Mouse (Mus musculus): ENCODE measurements around the gene Gatad2a.

Gene Gatad2a

GRCm38 (mm10) chr8:69895772-69896451 is 100.3 kb downstream of the Gatad2a start:
- TF ChIP-seq POU5F1 (IDR thresholded peaks at IDR 0.05; ENCODE audit: borderline replicate concordance, low read length) (no peak), CTCF (conservative IDR thresholded peaks at IDR 0.05; ENCODE audit: low read length) (no peak), NANOG (IDR thresholded peaks at IDR 0.05; ENCODE audit: borderline replicate concordance, low read length) (no peak)
- Histone ChIP-seq H3K36me3 (ENCODE audit: insufficient read depth, low read length) (peaks cover 79% of the 10 kb centered on the region), H3K4me1 (replicated peaks; ENCODE audit: low read depth, low read length) (peaks cover 93% of the 10 kb centered on the region), H3K4me3 (replicated peaks; ENCODE audit: low read length) (no peak overlapping the region), H3K27me3 (ENCODE audit: insufficient read depth, low read length) (no peaks in the 10 kb centered on the region), H3K9me3 (ENCODE audit: low read length) (no peaks in the 10 kb centered on the region)

- H3K4me1 ChIP-seq (replicated peaks; ENCODE audit: low read depth, low read length), result peaks cover 90% of the 10 kb centered on the region
Observed at GRCm38 (mm10) chr8:69894836-69895332, 101.3 kb downstream of the Gatad2a start.

GRCm38 (mm10) chr8:69893863-69894262 is 102.3 kb downstream of the Gatad2a start:
- H3K36me3 ChIP-seq (ENCODE audit: insufficient read depth, low read length), result peaks cover 66% of the 10 kb centered on the region
- H3K4me3 ChIP-seq (replicated peaks; ENCODE audit: low read length), result no peak overlapping the region
- peaks cover 14% of the 10 kb centered on the region for H3K27me3 ChIP-seq (ENCODE audit: insufficient read depth, low read length)
- H3K4me1 ChIP-seq (replicated peaks; ENCODE audit: low read depth, low read length), result peaks cover 93% of the 10 kb centered on the region
- no peaks in the 10 kb centered on the region for H3K9me3 ChIP-seq (ENCODE audit: low read length)
- TF ChIP-seq POU5F1 (IDR thresholded peaks at IDR 0.05; ENCODE audit: borderline replicate concordance, low read length), result no peak
- TF ChIP-seq CTCF (conservative IDR thresholded peaks at IDR 0.05; ENCODE audit: low read length), result peak; percentile 80
- TF ChIP-seq NANOG (IDR thresholded peaks at IDR 0.05; ENCODE audit: borderline replicate concordance, low read length), result no peak

More at GRCm38 (mm10) chr8:69894836-69895332, 101.3 kb downstream of the Gatad2a start:
- peaks cover 73% of the 10 kb centered on the region for H3K36me3 ChIP-seq (ENCODE audit: insufficient read depth, low read length)
- H3K9me3 ChIP-seq (ENCODE audit: low read length), result no peaks in the 10 kb centered on the region
- H3K27me3 ChIP-seq (ENCODE audit: insufficient read depth, low read length), result peaks cover 4% of the 10 kb centered on the region
- TF ChIP-seq POU5F1 (IDR thresholded peaks at IDR 0.05; ENCODE audit: borderline replicate concordance, low read length), result no peak
- TF ChIP-seq NANOG (IDR thresholded peaks at IDR 0.05; ENCODE audit: borderline replicate concordance, low read length), result no peak
- TF ChIP-seq CTCF (conservative IDR thresholded peaks at IDR 0.05; ENCODE audit: low read length), result no peak
- H3K4me3 ChIP-seq (replicated peaks; ENCODE audit: low read length), result no peak overlapping the region

GRCm38 (mm10) chr8:69890813-69891241 is 105.4 kb downstream of the Gatad2a start:
- TF ChIP-seq NANOG (IDR thresholded peaks at IDR 0.05; ENCODE audit: borderline replicate concordance, low read length), result no peak
- TF ChIP-seq CTCF (conservative IDR thresholded peaks at IDR 0.05; ENCODE audit: low read length), result peak; percentile 44
- TF ChIP-seq POU5F1 (IDR thresholded peaks at IDR 0.05; ENCODE audit: borderline replicate concordance, low read length), result no peak
- Histone ChIP-seq H3K4me3 (replicated peaks; ENCODE audit: low read length) (peak overlapping the region; percentile 49), H3K9me3 (ENCODE audit: low read length) (no peaks in the 10 kb centered on the region), H3K36me3 (ENCODE audit: insufficient read depth, low read length) (peaks cover 38% of the 10 kb centered on the region), H3K27me3 (ENCODE audit: insufficient read depth, low read length) (peaks cover 45% of the 10 kb centered on the region), H3K4me1 (replicated peaks; ENCODE audit: low read depth, low read length) (peaks cover 94% of the 10 kb centered on the region)

- H3K4me3 ChIP-seq (replicated peaks; ENCODE audit: low read length), result peak overlapping the region; percentile 71
- no peak for TF ChIP-seq CTCF (conservative IDR thresholded peaks at IDR 0.05; ENCODE audit: low read length)
- no peak for TF ChIP-seq POU5F1 (IDR thresholded peaks at IDR 0.05; ENCODE audit: borderline replicate concordance, low read length)
- TF ChIP-seq NANOG (IDR thresholded peaks at IDR 0.05; ENCODE audit: borderline replicate concordance, low read length), result no peak
- peaks cover 21% of the 10 kb centered on the region for H3K36me3 ChIP-seq (ENCODE audit: insufficient read depth, low read length)
- peaks cover 92% of the 10 kb centered on the region for H3K4me1 ChIP-seq (replicated peaks; ENCODE audit: low read depth, low read length)
- H3K27me3 ChIP-seq (ENCODE audit: insufficient read depth, low read length), result peaks cover 64% of the 10 kb centered on the region
- no peaks in the 10 kb centered on the region for H3K9me3 ChIP-seq (ENCODE audit: low read length)
Observed at GRCm38 (mm10) chr8:69888902-69889301, 107.3 kb downstream of the Gatad2a start.

GRCm38 (mm10) chr8:69888244-69888866 is 107.8 kb downstream of the Gatad2a start:
- TF ChIP-seq CTCF (conservative IDR thresholded peaks at IDR 0.05; ENCODE audit: low read length), result no peak
- TF ChIP-seq POU5F1 (IDR thresholded peaks at IDR 0.05; ENCODE audit: borderline replicate concordance, low read length), result no peak
- no peak for TF ChIP-seq NANOG (IDR thresholded peaks at IDR 0.05; ENCODE audit: borderline replicate concordance, low read length)
- Histone ChIP-seq H3K9me3 (ENCODE audit: low read length) (no peaks in the 10 kb centered on the region), H3K4me3 (replicated peaks; ENCODE audit: low read length) (peak overlapping the region; percentile 71), H3K36me3 (ENCODE audit: insufficient read depth, low read length) (peaks cover 15% of the 10 kb centered on the region), H3K27me3 (ENCODE audit: insufficient read depth, low read length) (peaks cover 70% of the 10 kb centered on the region), H3K4me1 (replicated peaks; ENCODE audit: low read depth, low read length) (peaks cover 88% of the 10 kb centered on the region)

GRCm38 (mm10) chr8:69887289-69888243 is 108.6 kb downstream of the Gatad2a start, which contains the start of gene Cilp2:
Gene Cilp2, minus strand, starts transcription at chr8:69887687.
- TF ChIP-seq NANOG (IDR thresholded peaks at IDR 0.05; ENCODE audit: borderline replicate concordance, low read length) (no peak), POU5F1 (IDR thresholded peaks at IDR 0.05; ENCODE audit: borderline replicate concordance, low read length) (no peak), CTCF (conservative IDR thresholded peaks at IDR 0.05; ENCODE audit: low read length) (no peak)
- H3K4me3 ChIP-seq (replicated peaks; ENCODE audit: low read length), result peak within 1 kb of the TSS; percentile 71
- peaks cover 87% of the 10 kb centered on the region for H3K4me1 ChIP-seq (replicated peaks; ENCODE audit: low read depth, low read length)
- peaks cover 77% of the 10 kb centered on the region for H3K27me3 ChIP-seq (ENCODE audit: insufficient read depth, low read length)
- H3K9me3 ChIP-seq (ENCODE audit: low read length), result no peaks in the 10 kb centered on the region
- H3K36me3 ChIP-seq (ENCODE audit: insufficient read depth, low read length), result peaks cover 7% of the 10 kb centered on the region
